Mouse (Mus musculus): ENCODE data around the gene Aldh1a2. TPM values are rescaled to one million over a fixed set of nuclear protein-coding genes. Genes with fewer than 3 reads are reported as not detected.

The Aldh1a2 gene
- polyA plus RNA-seq, 1 experiment = 0.01 TPM

DNA sequence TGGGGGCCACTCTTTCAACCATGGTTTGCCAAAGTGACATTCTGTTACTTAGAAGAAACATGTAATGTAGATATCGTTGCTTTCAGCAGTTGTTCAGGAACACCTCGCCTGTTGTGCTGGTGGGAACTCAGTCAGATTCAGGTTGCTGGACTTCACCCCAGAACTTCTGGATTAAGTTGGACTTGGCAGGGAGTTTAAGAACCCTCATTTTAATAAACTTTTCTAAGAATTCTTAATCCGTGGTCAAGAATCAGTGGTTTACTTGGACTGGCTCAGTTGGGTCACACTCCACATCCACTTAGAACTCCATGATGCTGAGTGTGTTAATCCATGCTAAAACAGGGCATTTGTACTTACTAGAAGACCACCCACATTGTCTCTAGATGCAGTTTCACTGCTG lies 54.6 kb downstream of the Aldh1a2 start:
- Histone ChIP-seq H3ac (ENCODE audit: control insufficient read depth, insufficient read length, low read depth) (no peak overlapping the region), H3K27me3 (ENCODE audit: control insufficient read depth, insufficient read depth, insufficient read length) (peaks cover 3% of the 10 kb centered on the region), H3K79me2 (ENCODE audit: control insufficient read depth, insufficient read depth) (no peaks in the 10 kb centered on the region), H3K4me3 (ENCODE audit: insufficient read depth, poor library complexity, severe bottlenecking) (no peak overlapping the region), H3K36me3 (ENCODE audit: control insufficient read depth, insufficient read depth) (no peaks in the 10 kb centered on the region), H3K79me3 (ENCODE audit: low read depth) (no peaks in the 10 kb centered on the region)
- TF ChIP-seq USF1 (IDR thresholded peaks at IDR 0.05; ENCODE audit: low read depth) = no peak
- TF ChIP-seq MYOD1 (IDR thresholded peaks at IDR 0.05; ENCODE audit: control insufficient read depth, insufficient read length, low read depth) = no peak
- TF ChIP-seq MAX (IDR thresholded peaks at IDR 0.05) = no peak
- TF ChIP-seq MYOG (IDR thresholded peaks at IDR 0.05; ENCODE audit: control insufficient read depth, extremely low read depth, insufficient read length) = no peak
- TF ChIP-seq FOSL1 (IDR thresholded peaks at IDR 0.05; ENCODE audit: insufficient read depth, low read length, poor library complexity, severe bottlenecking) = no peak
- TF ChIP-seq CEBPB (IDR thresholded peaks at IDR 0.05; ENCODE audit: low read depth) = no peak
- no peak for TF ChIP-seq CTCF (IDR thresholded peaks at IDR 0.05; ENCODE audit: control insufficient read depth, insufficient read depth, insufficient read length)

DNA sequence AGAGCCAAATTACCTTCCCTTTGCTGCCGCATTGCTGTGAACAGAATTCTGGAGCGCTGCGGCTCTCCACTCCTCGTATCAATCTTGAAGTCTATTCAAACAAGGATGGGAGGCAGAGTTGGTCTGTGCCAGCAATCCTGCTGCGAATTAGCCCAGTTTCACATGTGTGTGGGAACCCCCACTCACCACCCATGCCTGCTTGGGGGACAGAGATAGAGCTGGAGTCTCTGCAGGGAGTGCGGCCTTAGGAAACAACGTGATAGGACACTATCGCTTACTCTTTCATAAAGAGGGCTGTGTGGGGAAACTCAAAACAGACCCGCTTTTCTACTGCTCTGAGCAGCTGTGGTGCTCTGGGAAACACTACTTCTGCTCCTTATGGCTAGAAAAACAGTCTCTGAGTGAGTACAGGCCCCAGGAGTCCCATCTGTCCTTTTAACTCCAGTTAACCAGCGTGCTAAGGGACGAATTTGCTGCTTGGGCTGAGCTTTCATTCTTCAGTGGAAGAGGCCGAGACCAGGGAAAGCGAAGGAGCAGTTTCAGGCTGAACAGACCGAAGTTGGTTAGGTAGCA lies 60.6 kb downstream of the Aldh1a2 start:
- H3ac ChIP-seq (ENCODE audit: control insufficient read depth, insufficient read length, low read depth) = no peak overlapping the region
- no peak overlapping the region for H3K4me3 ChIP-seq (ENCODE audit: insufficient read depth, poor library complexity, severe bottlenecking)
- no peak for TF ChIP-seq FOSL1 (IDR thresholded peaks at IDR 0.05; ENCODE audit: insufficient read depth, low read length, poor library complexity, severe bottlenecking)
- peaks cover 3% of the 10 kb centered on the region for H3K27me3 ChIP-seq (ENCODE audit: control insufficient read depth, insufficient read depth, insufficient read length)
- H3K79me3 ChIP-seq (ENCODE audit: low read depth) = no peaks in the 10 kb centered on the region
- no peaks in the 10 kb centered on the region for H3K36me3 ChIP-seq (ENCODE audit: control insufficient read depth, insufficient read depth)
- no peaks in the 10 kb centered on the region for H3K79me2 ChIP-seq (ENCODE audit: control insufficient read depth, insufficient read depth)

DNA sequence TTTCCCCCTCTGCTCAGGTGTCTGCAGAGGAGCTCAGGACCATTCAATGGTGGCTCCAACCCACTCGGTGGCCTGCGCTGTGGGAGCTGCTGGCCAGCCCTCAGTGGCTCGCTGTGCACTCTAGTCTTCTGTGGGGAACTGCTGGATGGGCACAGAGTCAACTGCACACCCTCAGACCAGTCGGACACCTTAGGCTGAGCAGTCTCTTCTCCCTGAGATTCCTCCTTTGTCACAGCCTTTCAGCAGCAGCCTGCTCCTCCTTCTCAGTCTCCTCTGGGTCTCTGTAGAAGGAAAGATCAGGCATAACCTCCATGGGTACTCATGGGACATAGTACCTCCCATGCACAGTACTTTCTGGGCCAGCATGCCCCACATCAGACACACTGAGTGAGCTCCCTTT lies 63.2 kb downstream of the Aldh1a2 start:
- Histone ChIP-seq H3ac (ENCODE audit: control insufficient read depth, insufficient read length, low read depth) (no peak overlapping the region), H3K79me3 (ENCODE audit: low read depth) (no peaks in the 10 kb centered on the region), H3K36me3 (ENCODE audit: control insufficient read depth, insufficient read depth) (no peaks in the 10 kb centered on the region), H3K27me3 (ENCODE audit: control insufficient read depth, insufficient read depth, insufficient read length) (peaks cover 3% of the 10 kb centered on the region), H3K4me3 (ENCODE audit: insufficient read depth, poor library complexity, severe bottlenecking) (no peak overlapping the region), H3K79me2 (ENCODE audit: control insufficient read depth, insufficient read depth) (no peaks in the 10 kb centered on the region)
- TF ChIP-seq MAX (IDR thresholded peaks at IDR 0.05) = no peak
- no peak for TF ChIP-seq CTCF (IDR thresholded peaks at IDR 0.05; ENCODE audit: control insufficient read depth, insufficient read depth, insufficient read length)
- TF ChIP-seq USF1 (IDR thresholded peaks at IDR 0.05; ENCODE audit: low read depth) = no peak

GRCm38 (mm10) chr9:71283156-71283555 lies 67.6 kb downstream of the Aldh1a2 start:
- Histone ChIP-seq H3K4me3 (ENCODE audit: insufficient read depth, poor library complexity, severe bottlenecking) (no peak overlapping the region), H3ac (ENCODE audit: control insufficient read depth, insufficient read length, low read depth) (no peak overlapping the region), H3K27me3 (ENCODE audit: control insufficient read depth, insufficient read depth, insufficient read length) (no peaks in the 10 kb centered on the region), H3K79me3 (ENCODE audit: low read depth) (no peaks in the 10 kb centered on the region), H3K79me2 (ENCODE audit: control insufficient read depth, insufficient read depth) (no peaks in the 10 kb centered on the region), H3K36me3 (ENCODE audit: control insufficient read depth, insufficient read depth) (no peaks in the 10 kb centered on the region)
- TF ChIP-seq CTCF (IDR thresholded peaks at IDR 0.05; ENCODE audit: control insufficient read depth, insufficient read depth, insufficient read length) (no peak), USF1 (IDR thresholded peaks at IDR 0.05; ENCODE audit: low read depth) (no peak), CEBPB (IDR thresholded peaks at IDR 0.05; ENCODE audit: low read depth) (no peak), FOSL1 (IDR thresholded peaks at IDR 0.05; ENCODE audit: insufficient read depth, low read length, poor library complexity, severe bottlenecking) (no peak), MAX (IDR thresholded peaks at IDR 0.05) (no peak), MYOD1 (IDR thresholded peaks at IDR 0.05; ENCODE audit: control insufficient read depth, insufficient read length, low read depth) (no peak), MYOG (IDR thresholded peaks at IDR 0.05; ENCODE audit: control insufficient read depth, extremely low read depth, insufficient read length) (no peak)

- Histone ChIP-seq H3K4me3 (ENCODE audit: insufficient read depth, poor library complexity, severe bottlenecking) (no peak overlapping the region), H3K27me3 (ENCODE audit: control insufficient read depth, insufficient read depth, insufficient read length) (no peaks in the 10 kb centered on the region), H3ac (ENCODE audit: control insufficient read depth, insufficient read length, low read depth) (no peak overlapping the region), H3K36me3 (ENCODE audit: control insufficient read depth, insufficient read depth) (no peaks in the 10 kb centered on the region), H3K79me3 (ENCODE audit: low read depth) (no peaks in the 10 kb centered on the region), H3K79me2 (ENCODE audit: control insufficient read depth, insufficient read depth) (no peaks in the 10 kb centered on the region)
- TF ChIP-seq MAX (IDR thresholded peaks at IDR 0.05) (no peak), CEBPB (IDR thresholded peaks at IDR 0.05; ENCODE audit: low read depth) (no peak), MYOG (IDR thresholded peaks at IDR 0.05; ENCODE audit: control insufficient read depth, extremely low read depth, insufficient read length) (no peak), USF1 (IDR thresholded peaks at IDR 0.05; ENCODE audit: low read depth) (no peak)
Measured at GRCm38 (mm10) chr9:71285231-71285630, 69.6 kb downstream of the Aldh1a2 start.

GRCm38 (mm10) chr9:71286420-71286819 lies 70.8 kb downstream of the Aldh1a2 start:
- no peak overlapping the region for H3ac ChIP-seq (ENCODE audit: control insufficient read depth, insufficient read length, low read depth)
- H3K79me2 ChIP-seq (ENCODE audit: control insufficient read depth, insufficient read depth) = no peaks in the 10 kb centered on the region
- H3K79me3 ChIP-seq (ENCODE audit: low read depth) = no peaks in the 10 kb centered on the region
- no peaks in the 10 kb centered on the region for H3K27me3 ChIP-seq (ENCODE audit: control insufficient read depth, insufficient read depth, insufficient read length)
- TF ChIP-seq MYOG (IDR thresholded peaks at IDR 0.05; ENCODE audit: control insufficient read depth, extremely low read depth, insufficient read length) = no peak
- TF ChIP-seq MYOD1 (IDR thresholded peaks at IDR 0.05; ENCODE audit: control insufficient read depth, insufficient read length, low read depth) = no peak
- TF ChIP-seq FOSL1 (IDR thresholded peaks at IDR 0.05; ENCODE audit: insufficient read depth, low read length, poor library complexity, severe bottlenecking) = no peak
- TF ChIP-seq CEBPB (IDR thresholded peaks at IDR 0.05; ENCODE audit: low read depth) = no peak
- no peak for TF ChIP-seq CTCF (IDR thresholded peaks at IDR 0.05; ENCODE audit: control insufficient read depth, insufficient read depth, insufficient read length)
- TF ChIP-seq MAX (IDR thresholded peaks at IDR 0.05) = no peak
- no peak for TF ChIP-seq USF1 (IDR thresholded peaks at IDR 0.05; ENCODE audit: low read depth)
- H3K36me3 ChIP-seq (ENCODE audit: control insufficient read depth, insufficient read depth) = no peaks in the 10 kb centered on the region
- H3K4me3 ChIP-seq (ENCODE audit: insufficient read depth, poor library complexity, severe bottlenecking) = no peak overlapping the region

All from C2C12 (cell line).